Mouse (Mus musculus): ENCODE results near the gene Dock2.

- TF ChIP-seq TAL1 (IDR thresholded peaks at IDR 0.05; ENCODE audit: low read length) (no peak), GATA1 (IDR thresholded peaks at IDR 0.05; ENCODE audit: low read length) (no peak)
Measured at GRCm38 (mm10) chr11:34776054-34776453, 7.6 kb downstream of the Dock2 start.
